Mouse (Mus musculus) ES-Bruce4 (cell line): Measurements from ENCODE around the gene Sgip1. TPM values are rescaled to one million over a fixed set of nuclear protein-coding genes. Genes with fewer than 3 reads are reported as not detected.

Experiments used
- H3K27ac ChIP-seq: 2 replicates; pipeline ENCODE4 v1.5.1; 2012; ENCODE audit warnings: low read length, inconsistent platforms; ENCODE audit not compliant: insufficient read depth
- H3K27me3 ChIP-seq: 2 replicates; pipeline ENCODE4 v1.6.1; 2012; ENCODE audit warnings: mild to moderate bottlenecking, low read length, inconsistent platforms; ENCODE audit not compliant: control insufficient read depth, poor library complexity, insufficient read depth, severe bottlenecking
- H3K36me3 ChIP-seq: 2 replicates; pipeline ENCODE4 v1.6.1; 2012; ENCODE audit warnings: inconsistent platforms, mild to moderate bottlenecking, low read length, moderate library complexity; ENCODE audit not compliant: control insufficient read depth, poor library complexity, insufficient read depth, severe bottlenecking
- H3K4me1 ChIP-seq: one replicate; pipeline ENCODE4 v1.8.1; 2011; ENCODE audit warnings: low read length; ENCODE audit not compliant: control insufficient read depth, insufficient read depth
- H3K4me3 ChIP-seq: 2 replicates; pipeline ENCODE4 v1.5.1; 2011; ENCODE audit warnings: low read depth, mild to moderate bottlenecking, low read length
- H3K9ac ChIP-seq: 2 replicates; pipeline ENCODE4 v1.6.1; 2012; ENCODE audit warnings: low read depth, mild to moderate bottlenecking, inconsistent platforms; ENCODE audit not compliant: poor library complexity, severe bottlenecking
- H3K9me3 ChIP-seq: replicated peaks from 2 replicates; pipeline ENCODE4 v1.6.1; 2012; ENCODE audit warnings: mild to moderate bottlenecking, low read length, inconsistent platforms; ENCODE audit not compliant: control insufficient read depth, poor library complexity, insufficient read depth, severe bottlenecking
- CTCF ChIP-seq: IDR thresholded peaks from one replicate; pipeline ENCODE4 v1.8.1; 2011; ENCODE audit warnings: low read depth, low read length
- EP300 ChIP-seq: IDR thresholded peaks from 2 replicates; pipeline ENCODE4 v1.6.1; 2011; ENCODE audit warnings: low read depth, low read length; ENCODE audit not compliant: insufficient read depth
- POLR2A ChIP-seq: IDR thresholded peaks from one replicate; pipeline ENCODE4 v1.8.1; 2011; ENCODE audit warnings: low read length; ENCODE audit not compliant: insufficient read depth
- polyA plus RNA-seq: library from polyadenylated mRNA; stranded (reverse); fragments of >200 nt; gene quantifications from 2 replicates; pipeline ENCODE4 v1.2.4, GENCODE M21; 2011; ENCODE audit warnings: low read depth; ENCODE audit not compliant: missing spikeins, insufficient read depth, insufficient read length

Sgip1 gene
- polyA plus RNA-seq, 1 experiment: 2.9 TPM

- H3K9me3 ChIP-seq: no peaks in the 10 kb centered on the region
- no peak overlapping the region for H3K4me3 ChIP-seq
- no peaks in the 10 kb centered on the region for H3K36me3 ChIP-seq
- TF ChIP-seq EP300: no peak
- TF ChIP-seq POLR2A: no peak
- TF ChIP-seq CTCF: peak; percentile 43
- H3K9ac ChIP-seq: no peak overlapping the region
- H3K27ac ChIP-seq: no peak overlapping the region
- no peaks in the 10 kb centered on the region for H3K4me1 ChIP-seq
- no peaks in the 10 kb centered on the region for H3K27me3 ChIP-seq
Observed at GRCm38 (mm10) chr4:102986917-102987316, 245.8 kb downstream of the Sgip1 start.

DNA sequence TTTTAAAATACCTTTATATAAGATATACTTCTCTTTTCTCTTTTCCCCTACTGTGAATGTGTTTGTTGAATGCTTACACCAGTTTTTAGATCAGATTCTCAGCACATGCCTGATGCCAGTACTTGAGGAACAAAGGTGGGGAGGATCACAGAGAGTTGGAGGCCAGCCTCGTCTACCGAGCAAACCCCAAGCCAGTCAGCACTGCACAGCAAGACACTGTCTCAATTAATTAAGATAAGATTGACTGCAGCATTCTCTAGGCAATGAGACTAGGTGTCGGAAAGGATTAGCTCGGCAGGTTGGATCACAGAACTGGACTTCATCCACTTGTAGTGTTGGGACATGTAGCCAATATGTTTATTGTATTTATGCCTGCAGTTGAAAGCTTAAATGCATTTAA is 246.2 kb downstream of the Sgip1 start:
- Histone ChIP-seq H3K4me1 (no peaks in the 10 kb centered on the region), H3K27ac (no peak overlapping the region), H3K9ac (no peak overlapping the region), H3K9me3 (no peaks in the 10 kb centered on the region), H3K27me3 (no peaks in the 10 kb centered on the region), H3K4me3 (no peak overlapping the region), H3K36me3 (no peaks in the 10 kb centered on the region)
- TF ChIP-seq CTCF (no peak), EP300 (no peak), POLR2A (no peak)

- Histone ChIP-seq H3K36me3 (no peaks in the 10 kb centered on the region), H3K27ac (no peak overlapping the region), H3K9ac (no peak overlapping the region), H3K27me3 (no peaks in the 10 kb centered on the region), H3K9me3 (no peaks in the 10 kb centered on the region), H3K4me1 (no peaks in the 10 kb centered on the region), H3K4me3 (no peak overlapping the region)
- TF ChIP-seq POLR2A (no peak), EP300 (no peak), CTCF (no peak)
Observed at GRCm38 (mm10) chr4:102987756-102988155, 246.7 kb downstream of the Sgip1 start.

- no peaks in the 10 kb centered on the region for H3K9me3 ChIP-seq
- no peaks in the 10 kb centered on the region for H3K27me3 ChIP-seq
- no peak overlapping the region for H3K4me3 ChIP-seq
- no peak overlapping the region for H3K9ac ChIP-seq
- H3K27ac ChIP-seq: no peak overlapping the region
- no peak for TF ChIP-seq CTCF
- no peak for TF ChIP-seq POLR2A
- TF ChIP-seq EP300: no peak
- no peaks in the 10 kb centered on the region for H3K4me1 ChIP-seq
- no peaks in the 10 kb centered on the region for H3K36me3 ChIP-seq
Observed at GRCm38 (mm10) chr4:102988526-102988925, 247.4 kb downstream of the Sgip1 start.

DNA sequence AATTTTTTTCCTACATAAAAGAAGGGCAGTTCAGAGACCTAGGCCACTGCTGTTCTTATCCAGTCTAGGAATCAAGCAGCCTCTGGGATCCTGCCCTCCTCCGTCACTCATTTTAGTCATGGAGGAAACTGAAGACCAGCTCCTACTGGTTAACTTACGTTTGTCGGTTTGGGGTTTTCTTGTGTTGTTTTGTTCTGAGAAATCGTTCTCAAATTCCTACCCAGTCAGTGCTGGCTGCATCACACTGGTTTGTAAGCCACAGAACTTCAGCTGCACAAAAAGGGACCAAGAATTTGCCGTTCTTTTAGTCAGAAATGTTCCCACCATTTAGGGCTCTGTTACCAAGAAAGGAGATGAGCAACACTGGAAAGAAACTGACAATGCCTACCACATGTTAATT is 248.3 kb downstream of the Sgip1 start:
- H3K9ac ChIP-seq: no peak overlapping the region

GRCm38 (mm10) chr4:102990016-102990415 is 248.9 kb downstream of the Sgip1 start:
- Histone ChIP-seq H3K27ac (no peak overlapping the region), H3K4me1 (no peaks in the 10 kb centered on the region), H3K36me3 (no peaks in the 10 kb centered on the region), H3K4me3 (no peak overlapping the region), H3K9ac (no peak overlapping the region), H3K9me3 (no peaks in the 10 kb centered on the region), H3K27me3 (no peaks in the 10 kb centered on the region)
- no peak for TF ChIP-seq EP300
- TF ChIP-seq CTCF: no peak
- TF ChIP-seq POLR2A: no peak

More for the DNA sequence above, 248.3 kb downstream of the Sgip1 start:
- H3K9me3 ChIP-seq: no peaks in the 10 kb centered on the region
- no peak overlapping the region for H3K27ac ChIP-seq
- H3K4me3 ChIP-seq: no peak overlapping the region
- H3K36me3 ChIP-seq: no peaks in the 10 kb centered on the region
- H3K27me3 ChIP-seq: no peaks in the 10 kb centered on the region
- no peaks in the 10 kb centered on the region for H3K4me1 ChIP-seq
- no peak for TF ChIP-seq CTCF
- TF ChIP-seq POLR2A: no peak
